9 mouse cellular contexts compared by ENCODE assay signal in genomic region chr4:109667518-109667917, GRCm38 (mm10). TPM values are rescaled to one million over a fixed set of nuclear protein-coding genes. Genes with fewer than 3 reads are reported as not detected.
A peak's percentile ranks its signal among the peaks of the same experiment; 100 is the strongest.
DNase-seq lines count a peak whose midpoint lies in the region; ATAC-seq lines count a peak whose summit lies in the region.
"Had no signal": no experiment of that assay in that cellular context is flagged by ENCODE, and none has a peak within 500 bp of the region (broad histone marks: within the 10 kb centered on the region; RNA-seq: fewer than 3 reads in every experiment).

No protein-coding gene starts in this region.

- H3K9me3 ChIP-seq in heart, embryonic 15.5 days (replicated peaks): no peaks in the 10 kb centered on the region
- H3K9me3 ChIP-seq in hindbrain, embryonic 11.5 days (ENCODE audit: control insufficient read depth, low read length): no peaks in the 10 kb centered on the region
- no peaks in the 10 kb centered on the region for H3K9me3 ChIP-seq in midbrain, embryonic 11.5 days (ENCODE audit: control insufficient read depth, low read length)

- no peak for DNase-seq in heart, adult 8-10 months (ENCODE audit: low spot score)
- DNase-seq in NIH3T3 (ENCODE audit: low read depth): peak; percentile 86
- DNase-seq in hindbrain, embryonic 11.5 days (ENCODE audit: low spot score): no peak
- DNase-seq in midbrain, embryonic 11.5 days (ENCODE audit: low spot score, missing footprints): no peak
- no peak for DNase-seq in right cerebral cortex, adult 18-20 months
- no peak for DNase-seq in frontal cortex, postnatal 25 days (ENCODE audit: low spot score in 2 of 2)

- H3K9ac ChIP-seq in heart, embryonic 15.5 days: peak overlapping the region; percentile 99
- H3K9ac ChIP-seq in hindbrain, embryonic 11.5 days (ENCODE audit: low read depth, low read length): no peak overlapping the region
- no peak overlapping the region for H3K9ac ChIP-seq in midbrain, embryonic 11.5 days (ENCODE audit: low read length)

- WGBS in heart, embryonic 15.5 days: 64% methylated on average over 2 of the region's 2 CpGs
- WGBS in hindbrain, embryonic 11.5 days: 44% methylated on average over 2 of the region's 2 CpGs
- WGBS in midbrain, embryonic 11.5 days: 53% methylated on average over 2 of the region's 2 CpGs

- peaks cover 11% of the 10 kb centered on the region for H3K4me1 ChIP-seq in heart, embryonic 15.5 days (replicated peaks)
- H3K4me1 ChIP-seq in hindbrain, embryonic 11.5 days (replicated peaks; ENCODE audit: control insufficient read depth, insufficient read depth, low read length): peaks cover 2% of the 10 kb centered on the region; the same call in 1 of the 2 replicates
- peaks cover 8% of the 10 kb centered on the region; the same call in 1 of the 2 replicates for H3K4me1 ChIP-seq in midbrain, embryonic 11.5 days (ENCODE audit: control insufficient read depth, insufficient read depth, low read length)

- H3K4me3 ChIP-seq in heart, embryonic 15.5 days: peak overlapping the region; percentile 86
- peak overlapping the region; percentile 55; the same call in 1 of the 2 replicates for H3K4me3 ChIP-seq in hindbrain, embryonic 11.5 days (ENCODE audit: low read depth, low read length)
- H3K4me3 ChIP-seq in midbrain, embryonic 11.5 days (ENCODE audit: low read depth, low read length): peak overlapping the region; percentile 63; the same call in 1 of the 2 replicates

- peak overlapping the region; percentile 99; the same call in 1 of the 2 replicates for H3K27ac ChIP-seq in heart, embryonic 15.5 days
- no peak overlapping the region for H3K27ac ChIP-seq in hindbrain, embryonic 11.5 days (ENCODE audit: low read depth, low read length)
- H3K27ac ChIP-seq in midbrain, embryonic 11.5 days (ENCODE audit: low read depth, low read length): no peak overlapping the region

- H3K36me3 ChIP-seq in heart, embryonic 15.5 days: no peaks in the 10 kb centered on the region
- no peaks in the 10 kb centered on the region for H3K36me3 ChIP-seq in hindbrain, embryonic 11.5 days (ENCODE audit: control insufficient read depth, insufficient read depth, low read length)
- H3K36me3 ChIP-seq in midbrain, embryonic 11.5 days (ENCODE audit: control insufficient read depth, insufficient read depth, low read length): no peaks in the 10 kb centered on the region

- peaks cover under 1% of the 10 kb centered on the region for H3K27me3 ChIP-seq in heart, embryonic 15.5 days
- H3K27me3 ChIP-seq in hindbrain, embryonic 11.5 days (ENCODE audit: control insufficient read depth, insufficient read depth, low read length): peaks cover 24% of the 10 kb centered on the region
- peaks cover 22% of the 10 kb centered on the region for H3K27me3 ChIP-seq in midbrain, embryonic 11.5 days (ENCODE audit: control insufficient read depth, insufficient read depth, low read length)
- H3K27me3 ChIP-seq: Patski had no signal

- H3K4me2 ChIP-seq in heart, embryonic 15.5 days: peak overlapping the region; percentile 93
- peak overlapping the region; percentile 89 for H3K4me2 ChIP-seq in hindbrain, embryonic 11.5 days (replicated peaks; ENCODE audit: low read depth, low read length)
- H3K4me2 ChIP-seq in midbrain, embryonic 11.5 days: peak overlapping the region; percentile 96; the same call in 1 of the 2 replicates

- no peak for ATAC-seq in heart, embryonic 15.5 days (replicated peaks; ENCODE audit: insufficient number of reproducible peaks, insufficient read depth, low FRiP score, low read depth)
- ATAC-seq in hindbrain, embryonic 11.5 days (ENCODE audit: low FRiP score): no peak
- ATAC-seq in midbrain, embryonic 11.5 days (ENCODE audit: low FRiP score): no peak
- ATAC-seq in monocyte, adult 5-6 weeks (replicated peaks; ENCODE audit: insufficient number of reproducible peaks, low FRiP score, low TSS enrichment, poor library complexity, severe bottlenecking): no peak

RNA-seq across cellular contexts. Expression of gene Cdkn2c, which starts 0.5 kb away (rescaled TPM):
- 17.1 and 17.5 TPM in 2 replicates for polyA plus RNA-seq in heart, embryonic 15.5 days (2015; fragmentation: Nextera tagmentation; extraction: Ambion mirVana)
- total RNA-seq in heart, adult 8-10 months (2022): 10 to 100 TPM; 11.7 to 14.3 (median 13.2) TPM
- polyA plus RNA-seq in hindbrain, embryonic 11.5 days (2014; fragmentation: Nextera tagmentation; extraction: Ambion mirVana): 5.1 and 5.5 TPM in 2 replicates
- polyA plus RNA-seq in midbrain, embryonic 11.5 days (2014; fragmentation: Nextera tagmentation; extraction: Ambion mirVana): 7.4 and 8.9 TPM in 2 replicates
- total RNA-seq in monocyte, adult 5-6 weeks (2017): 13.2 to 18.8 TPM (median 16.2 TPM) in 3 replicates

RNA-seq across cellular contexts. Expression of gene Faf1, which starts 8.9 kb away (rescaled TPM):
- polyA plus RNA-seq in heart, embryonic 15.5 days (2015; fragmentation: Nextera tagmentation; extraction: Ambion mirVana): 19.3 TPM in 2 replicates
- total RNA-seq in heart, adult 8-10 months (2022): 10 to 100 TPM; 35.9 to 44.0 (median 40.6) TPM
- 41.5 and 48.3 TPM in 2 replicates for polyA plus RNA-seq in hindbrain, embryonic 11.5 days (2014; fragmentation: Nextera tagmentation; extraction: Ambion mirVana)
- 42.4 and 44.0 TPM in 2 replicates for polyA plus RNA-seq in midbrain, embryonic 11.5 days (2014; fragmentation: Nextera tagmentation; extraction: Ambion mirVana)
- total RNA-seq in monocyte, adult 5-6 weeks (2017): 38.0 to 46.6 TPM (median 46.0 TPM) in 3 replicates
